Mouse (Mus musculus) testis, adult 2 months (tissue): ENCODE measurements around the gene Slc25a30. TPM values are rescaled to one million over a fixed set of nuclear protein-coding genes. Genes with fewer than 3 reads are reported as not detected.

ENCODE experiments used
- H3K27ac ChIP-seq: fragments of 200-500 bp; 2 replicates; pipeline ENCODE4 v1.5.1; 2012; ENCODE audit warnings: low read depth, low read length; ENCODE audit not compliant: control insufficient read depth, insufficient read depth
- H3K27me3 ChIP-seq: fragments of 200-500 bp; 2 replicates; pipeline ENCODE4 v1.6.1; 2012; ENCODE audit warnings: mild to moderate bottlenecking, low read length, moderate library complexity; ENCODE audit not compliant: control insufficient read depth, insufficient read depth
- H3K36me3 ChIP-seq: fragments of 200-500 bp; 2 replicates; pipeline ENCODE4 v1.6.1; 2012; ENCODE audit warnings: mild to moderate bottlenecking, low read length; ENCODE audit not compliant: control insufficient read depth, insufficient read depth
- H3K4me1 ChIP-seq: fragments of 200-500 bp; 2 replicates; pipeline ENCODE4 v1.6.1; 2012; ENCODE audit warnings: low read length; ENCODE audit not compliant: control insufficient read depth, insufficient read depth
- H3K4me3 ChIP-seq: fragments of 200-500 bp; 2 replicates; pipeline ENCODE4 v1.5.1; 2012; ENCODE audit warnings: low read depth, mild to moderate bottlenecking, low read length, moderate library complexity, mixed read lengths; ENCODE audit not compliant: control insufficient read depth
- CTCF ChIP-seq: fragments of 200-500 bp; IDR thresholded peaks from 2 replicates; pipeline ENCODE4 v1.5.1; 2012; ENCODE audit warnings: low read depth, mild to moderate bottlenecking, inconsistent platforms, low read length, moderate library complexity; ENCODE audit not compliant: control insufficient read depth, insufficient read depth, insufficient replicate concordance
- POLR2A ChIP-seq: fragments of 200-500 bp; IDR thresholded peaks from 2 replicates; pipeline ENCODE4 v1.6.1; 2012; ENCODE audit warnings: low read depth, mild to moderate bottlenecking, inconsistent platforms, low read length, moderate library complexity; ENCODE audit not compliant: control insufficient read depth
- polyA plus RNA-seq: library from polyadenylated mRNA; depleted of rRNA; stranded (reverse); fragments of >200 nt; gene quantifications from 2 replicates; pipeline ENCODE4 v1.2.3, GENCODE M21; 2012; rRNA removed

Slc25a30 gene
- polyA plus RNA-seq, 1 experiment: 16.5 TPM

- TF ChIP-seq POLR2A (no peak), CTCF (no peak)
- no peaks in the 10 kb centered on the region for H3K27me3 ChIP-seq
- H3K4me3 ChIP-seq: no peak overlapping the region
- H3K27ac ChIP-seq: no peak overlapping the region
- H3K36me3 ChIP-seq: peaks cover 5% of the 10 kb centered on the region
- H3K4me1 ChIP-seq: no peaks in the 10 kb centered on the region
Measured at GRCm38 (mm10) chr14:75720121-75720520, 66.7 kb downstream of the Slc25a30 start.

- Histone ChIP-seq H3K36me3 (peaks cover 3% of the 10 kb centered on the region), H3K4me3 (no peak overlapping the region), H3K27ac (no peak overlapping the region), H3K4me1 (no peaks in the 10 kb centered on the region), H3K27me3 (no peaks in the 10 kb centered on the region)
- TF ChIP-seq POLR2A (no peak), CTCF (no peak)
Measured at GRCm38 (mm10) chr14:75716410-75716809, 70.4 kb downstream of the Slc25a30 start.

- peaks cover 3% of the 10 kb centered on the region for H3K36me3 ChIP-seq
- no peak overlapping the region for H3K4me3 ChIP-seq
- no peak for TF ChIP-seq POLR2A
- no peak for TF ChIP-seq CTCF
Measured at GRCm38 (mm10) chr14:75713661-75714060, 73.2 kb downstream of the Slc25a30 start.

GRCm38 (mm10) chr14:75712687-75713086 is 74.2 kb downstream of the Slc25a30 start:
- Histone ChIP-seq H3K4me1 (no peaks in the 10 kb centered on the region), H3K36me3 (peaks cover 3% of the 10 kb centered on the region), H3K27me3 (no peaks in the 10 kb centered on the region), H3K4me3 (no peak overlapping the region), H3K27ac (no peak overlapping the region)
- TF ChIP-seq CTCF (no peak), POLR2A (no peak)

More at GRCm38 (mm10) chr14:75713661-75714060, 73.2 kb downstream of the Slc25a30 start:
- Histone ChIP-seq H3K4me1 (no peaks in the 10 kb centered on the region), H3K27ac (no peak overlapping the region), H3K27me3 (no peaks in the 10 kb centered on the region)

- no peak overlapping the region for H3K4me3 ChIP-seq
- H3K36me3 ChIP-seq: peaks cover 3% of the 10 kb centered on the region
- no peak for TF ChIP-seq CTCF
- no peak for TF ChIP-seq POLR2A
- no peaks in the 10 kb centered on the region for H3K4me1 ChIP-seq
- H3K27ac ChIP-seq: no peak overlapping the region
- H3K27me3 ChIP-seq: no peaks in the 10 kb centered on the region
Measured at GRCm38 (mm10) chr14:75711731-75712130, 75.1 kb downstream of the Slc25a30 start.

Other genes with a start within 250 kb of the Slc25a30 start
- 1,054 and 1,154 TPM in 2 replicates for gene Spert, start 193.9 kb downstream of the Slc25a30 start, polyA plus RNA-seq
- gene Erich6b, start 144.8 kb downstream of the Slc25a30 start, polyA plus RNA-seq: 2.7 and 2.9 TPM in 2 replicates
- gene Cog3, start 32.5 kb downstream of the Slc25a30 start, polyA plus RNA-seq: 9.2 and 10.1 TPM in 2 replicates
- 478 and 593 TPM in 2 replicates for gene Tpt1, start 58.1 kb upstream of the Slc25a30 start, polyA plus RNA-seq
- gene Kctd4, start 168.0 kb upstream of the Slc25a30 start, polyA plus RNA-seq: 0.06 TPM in 1 of 2 replicates, not detected in the other
- gene Gtf2f2, start 223.8 kb upstream of the Slc25a30 start, polyA plus RNA-seq: 9.5 and 10.7 TPM in 2 replicates